Mouse (Mus musculus) small intestine, adult 2 months (tissue): ENCODE measurements around the gene Hoxb4.

ENCODE experiments used
- CTCF ChIP-seq: fragments of 200-500 bp; IDR thresholded peaks from 2 replicates; pipeline ENCODE4 v1.5.1; 2012; ENCODE audit warnings: low read depth, mild to moderate bottlenecking, control low read depth, inconsistent platforms, low read length, moderate library complexity, mixed read lengths; ENCODE audit not compliant: insufficient replicate concordance, insufficient read length; ENCODE audit errors: extremely low read depth
- POLR2A ChIP-seq: fragments of 200-500 bp; IDR thresholded peaks from 2 replicates; pipeline ENCODE4 v1.6.1; 2012; ENCODE audit warnings: low read depth, mild to moderate bottlenecking, control low read depth, inconsistent platforms, low read length, moderate library complexity

DNA sequence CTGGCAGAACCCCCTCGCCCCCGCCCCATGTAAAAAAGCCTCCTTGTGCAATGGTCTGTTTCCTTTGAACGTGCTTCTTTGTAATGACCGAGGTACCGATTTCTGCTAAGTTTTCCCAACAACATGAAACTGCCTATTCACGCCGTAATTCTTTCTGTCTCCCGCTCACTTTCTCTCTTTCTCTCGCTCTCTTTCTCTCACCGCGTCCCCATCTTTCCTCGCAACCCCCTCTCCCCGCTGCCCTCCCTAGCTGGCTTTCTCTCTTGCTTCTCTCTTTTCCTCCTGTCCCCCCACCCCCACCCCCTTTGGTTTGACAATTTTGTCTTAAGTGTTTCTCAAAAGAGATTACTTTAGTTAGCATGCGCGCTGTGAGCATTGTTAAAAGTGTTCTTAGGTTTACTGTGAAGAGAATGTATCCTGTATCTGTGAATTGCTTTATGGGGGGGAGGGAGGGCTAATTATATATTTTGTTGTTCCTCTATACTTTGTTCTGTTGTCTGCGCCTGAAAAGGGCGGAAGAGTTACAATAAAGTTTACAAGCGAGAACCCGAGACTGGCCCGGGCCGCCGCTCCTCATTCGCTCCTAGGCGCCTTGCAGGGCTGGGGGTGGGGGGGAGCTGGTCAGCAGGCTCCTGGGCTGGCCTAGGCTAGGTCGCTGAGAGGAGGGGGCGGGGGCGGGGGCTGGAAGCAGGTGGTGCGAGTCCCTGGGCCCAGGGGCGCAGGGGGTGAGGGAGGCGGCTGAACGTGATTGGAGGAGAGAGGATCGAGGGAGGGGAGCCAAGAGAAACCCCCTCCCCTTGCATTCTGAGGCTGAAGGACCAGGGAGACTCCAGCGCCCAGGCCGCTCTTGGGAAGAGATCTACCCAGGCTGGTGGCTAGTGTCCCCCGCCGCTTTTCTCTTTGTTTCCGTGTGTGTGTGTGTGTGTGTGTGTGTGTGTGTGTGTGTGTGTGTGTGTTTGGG, 33.0 kb upstream of the Hoxb4 start:
- TF ChIP-seq CTCF (no peak), POLR2A (no peak)
